Mouse (Mus musculus) kidney, adult 2 months (tissue): Measurements from ENCODE around the gene Tapt1. TPM values are rescaled to one million over a fixed set of nuclear protein-coding genes. Genes with fewer than 3 reads are reported as not detected.

Experiments
- DNase-seq: peaks from one replicate; pipeline ENCODE4 v3.0.0; 2021
- H3K27ac ChIP-seq: fragments of 200-500 bp; 2 replicates; pipeline ENCODE4 v1.5.1; 2012; ENCODE audit warnings: low read depth, low read length, control low read depth, inconsistent platforms; ENCODE audit not compliant: insufficient read depth
- H3K27me3 ChIP-seq: fragments of 200-500 bp; replicated peaks from 2 replicates; pipeline ENCODE4 v1.6.1; 2012; ENCODE audit warnings: mild to moderate bottlenecking, moderate library complexity, low read length, inconsistent platforms; ENCODE audit not compliant: control insufficient read depth, insufficient read depth
- H3K36me3 ChIP-seq: fragments of 200-500 bp; 2 replicates; pipeline ENCODE4 v1.6.1; 2012; ENCODE audit warnings: mild to moderate bottlenecking, moderate library complexity, low read length, inconsistent platforms; ENCODE audit not compliant: control insufficient read depth, insufficient read depth
- H3K4me1 ChIP-seq: fragments of 200-500 bp; 2 replicates; pipeline ENCODE4 v1.6.1; 2011; ENCODE audit warnings: low read length; ENCODE audit not compliant: control insufficient read depth, insufficient read depth
- H3K4me3 ChIP-seq: fragments of 200-500 bp; 2 replicates; pipeline ENCODE4 v1.5.1; 2011; ENCODE audit warnings: mild to moderate bottlenecking, low read depth, low read length, control low read depth; ENCODE audit not compliant: insufficient read depth
- CTCF ChIP-seq: fragments of 200-500 bp; conservative IDR thresholded peaks from 2 replicates; pipeline ENCODE4 v1.5.1; 2011; ENCODE audit warnings: low read depth, mild to moderate bottlenecking, control low read depth, low read length, moderate library complexity, mixed read lengths; ENCODE audit not compliant: insufficient read depth, insufficient read length
- POLR2A ChIP-seq: fragments of 200-500 bp; IDR thresholded peaks from one replicate; pipeline ENCODE4 v1.6.1; 2011; ENCODE audit warnings: low read depth, low read length, control low read depth
- WGBS: fragments of 180-500 bp; shearing (Covaris S2); methylation state at CpG from one replicate; pipeline ENCODE4 v1.1.7; 2018; 5-methylcytosine and 5-hydroxymethylcytosine counted together
- polyA plus RNA-seq: library from polyadenylated mRNA; depleted of rRNA; stranded (reverse); fragments of >200 nt; gene quantifications from 2 replicates; pipeline ENCODE4 v1.2.3, GENCODE M21; 2012

The Tapt1 gene
- polyA plus RNA-seq, 1 experiment, result 23.6 TPM

- no peak for DNase-seq
- no peak overlapping the region for H3K27ac ChIP-seq
- no peaks in the 10 kb centered on the region for H3K27me3 ChIP-seq
- H3K4me3 ChIP-seq, result no peak overlapping the region
- WGBS, result 91% methylated on average over 7 of the region's 7 CpGs
- H3K4me1 ChIP-seq, result peaks cover 8% of the 10 kb centered on the region
- H3K36me3 ChIP-seq, result no peaks in the 10 kb centered on the region
- TF ChIP-seq CTCF (no peak), POLR2A (no peak)
These were observed 8.2 kb upstream of the Tapt1 start for GRCm38 (mm10) chr5:44234606-44235005.

GRCm38 (mm10) chr5:44233933-44234332, 7.5 kb upstream of the Tapt1 start:
- Histone ChIP-seq H3K36me3 (no peaks in the 10 kb centered on the region), H3K4me1 (peaks cover under 1% of the 10 kb centered on the region), H3K27ac (no peak overlapping the region), H3K27me3 (no peaks in the 10 kb centered on the region), H3K4me3 (no peak overlapping the region)
- 79% methylated on average over 3 of the region's 3 CpGs for WGBS
- no peak for TF ChIP-seq POLR2A
- TF ChIP-seq CTCF, result no peak
- DNase-seq, result no peak

GRCm38 (mm10) chr5:44228756-44229155, 2.3 kb upstream of the Tapt1 start:
- Histone ChIP-seq H3K4me1 (peaks cover 11% of the 10 kb centered on the region), H3K36me3 (no peaks in the 10 kb centered on the region), H3K4me3 (no peak overlapping the region), H3K27me3 (no peaks in the 10 kb centered on the region), H3K27ac (no peak overlapping the region)
- WGBS, result 66% methylated on average over 4 of the region's 4 CpGs
- no peak for DNase-seq
- TF ChIP-seq CTCF (no peak), POLR2A (no peak)

- no peak overlapping the region for H3K27ac ChIP-seq
- no peaks in the 10 kb centered on the region for H3K27me3 ChIP-seq
- TF ChIP-seq POLR2A, result no peak
- no peak for TF ChIP-seq CTCF
- DNase-seq, result no peak
- no peak overlapping the region for H3K4me3 ChIP-seq
- peaks cover 11% of the 10 kb centered on the region for H3K4me1 ChIP-seq
- WGBS, result 33% methylated on average over 1 of the region's 1 CpGs
- no peaks in the 10 kb centered on the region for H3K36me3 ChIP-seq
These were observed 1.9 kb upstream of the Tapt1 start for GRCm38 (mm10) chr5:44228323-44228722.

GRCm38 (mm10) chr5:44227462-44227840, 1.0 kb upstream of the Tapt1 start:
- Histone ChIP-seq H3K36me3 (no peaks in the 10 kb centered on the region; the same call in 1 of the 2 replicates), H3K4me1 (peaks cover 11% of the 10 kb centered on the region), H3K27ac (no peak overlapping the region; the same call in 1 of the 2 replicates), H3K27me3 (no peaks in the 10 kb centered on the region), H3K4me3 (peak overlapping the region; percentile 96)
- no peak for DNase-seq
- no peak for TF ChIP-seq POLR2A
- TF ChIP-seq CTCF, result no peak
- WGBS, result 8% methylated on average over 6 of the region's 6 CpGs

- peaks cover 11% of the 10 kb centered on the region for H3K4me1 ChIP-seq
- H3K27me3 ChIP-seq, result no peaks in the 10 kb centered on the region
- DNase-seq, result no peak
- TF ChIP-seq POLR2A, result no peak
- no peak for TF ChIP-seq CTCF
- peak overlapping the region; percentile 91 for H3K27ac ChIP-seq
- WGBS, result 1% methylated on average over 69 of the region's 72 CpGs
- no peaks in the 10 kb centered on the region; the same call in 1 of the 2 replicates for H3K36me3 ChIP-seq
- H3K4me3 ChIP-seq, result peak overlapping the region; percentile 96
These were observed 410 bp downstream of the Tapt1 start for GRCm38 (mm10) chr5:44225911-44226520.

- no peak for DNase-seq
- no peak for TF ChIP-seq CTCF
- no peak for TF ChIP-seq POLR2A
- H3K4me1 ChIP-seq, result peaks cover 11% of the 10 kb centered on the region
- H3K36me3 ChIP-seq, result no peaks in the 10 kb centered on the region; the same call in 1 of the 2 replicates
- H3K4me3 ChIP-seq, result no peak overlapping the region
- no peak overlapping the region for H3K27ac ChIP-seq
- 74% methylated on average over 4 of the region's 4 CpGs for WGBS
- no peaks in the 10 kb centered on the region for H3K27me3 ChIP-seq
These were observed 1.4 kb downstream of the Tapt1 start for GRCm38 (mm10) chr5:44224916-44225600.
